Mouse (Mus musculus): ENCODE measurements at regions not wholly inside any gene's neighbourhood (a gene's known extent, or its start where the extent isn't known, plus 50 kb on each side); places are given as distances from the start of the nearest gene placed in this dataset.
A peak's percentile ranks its signal among the peaks of the same experiment; 100 is the strongest.

- peaks cover 4% of the 10 kb centered on the region for H3K4me1 ChIP-seq (ENCODE audit: control insufficient read depth, insufficient read depth, low read length)
- H3K4me3 ChIP-seq (ENCODE audit: control insufficient read depth, low read depth, low read length) = no peak overlapping the region
- H3K27me3 ChIP-seq (ENCODE audit: control insufficient read depth, insufficient read depth, low read length) = no peaks in the 10 kb centered on the region
- H3K27ac ChIP-seq (ENCODE audit: control insufficient read depth, insufficient read depth, low read depth, low read length) = no peak overlapping the region
- no peaks in the 10 kb centered on the region for H3K36me3 ChIP-seq (ENCODE audit: control insufficient read depth, insufficient read depth, low read length)
- no peak for TF ChIP-seq POLR2A (IDR thresholded peaks at IDR 0.05; ENCODE audit: control insufficient read depth, low read depth, low read length)
- TF ChIP-seq CTCF (IDR thresholded peaks at IDR 0.05; ENCODE audit: control insufficient read depth, insufficient read depth, insufficient replicate concordance, low read depth, low read length) = no peak
Measured at GRCm38 (mm10) chr2:128325097-128325421, 199.2 kb downstream of the Bcl2l11 start.

DNA sequence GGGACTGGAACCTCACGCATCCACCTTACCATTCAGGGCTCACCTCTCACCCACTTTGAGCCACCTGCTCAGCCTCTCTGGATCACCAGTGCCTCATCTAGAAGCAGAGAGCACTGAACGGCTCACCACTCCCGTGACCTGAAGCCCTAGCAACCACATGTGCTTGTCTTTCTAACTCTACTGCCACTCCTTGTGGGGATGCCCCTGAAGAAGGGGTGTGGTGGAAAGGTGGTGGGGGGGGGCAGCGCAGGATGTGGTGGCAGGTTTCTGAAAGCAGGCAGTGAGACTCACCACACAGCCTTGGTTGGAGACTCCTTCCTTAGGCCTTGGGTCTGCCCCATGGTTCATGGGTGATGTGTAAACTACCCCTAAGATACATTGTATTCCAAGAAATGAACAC is 199.6 kb downstream of the Bcl2l11 start:
- TF ChIP-seq POLR2A (IDR thresholded peaks at IDR 0.05; ENCODE audit: control insufficient read depth, low read depth, low read length) (no peak), CTCF (IDR thresholded peaks at IDR 0.05; ENCODE audit: control insufficient read depth, insufficient read depth, insufficient replicate concordance, low read depth, low read length) (no peak)
- H3K36me3 ChIP-seq (ENCODE audit: control insufficient read depth, insufficient read depth, low read length) = no peaks in the 10 kb centered on the region
- H3K27me3 ChIP-seq (ENCODE audit: control insufficient read depth, insufficient read depth, low read length) = no peaks in the 10 kb centered on the region
- peaks cover 4% of the 10 kb centered on the region for H3K4me1 ChIP-seq (ENCODE audit: control insufficient read depth, insufficient read depth, low read length)
- H3K27ac ChIP-seq (ENCODE audit: control insufficient read depth, insufficient read depth, low read depth, low read length) = no peak overlapping the region
- no peak overlapping the region for H3K4me3 ChIP-seq (ENCODE audit: control insufficient read depth, low read depth, low read length)

DNA sequence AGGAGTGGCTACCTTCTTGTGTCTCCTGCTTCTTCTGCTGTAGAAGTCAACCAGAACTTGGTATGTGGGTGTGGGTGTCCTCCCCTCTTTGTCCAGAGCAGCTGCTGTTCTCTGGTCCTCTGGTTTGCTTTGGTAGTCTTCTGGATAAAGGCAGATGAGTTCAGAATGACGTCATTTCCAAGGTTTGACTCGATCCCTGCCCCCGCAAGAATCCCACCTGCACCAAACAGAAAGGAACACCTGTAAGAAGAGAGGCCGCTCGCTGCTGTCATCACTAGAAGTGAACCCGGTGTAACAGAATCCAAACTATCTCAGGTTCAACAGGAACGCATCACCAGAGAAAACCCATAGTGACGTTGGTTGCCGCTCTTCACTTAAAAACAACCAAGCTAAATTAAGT is 205.0 kb downstream of the Bcl2l11 start:
- Histone ChIP-seq H3K4me1 (ENCODE audit: control insufficient read depth, insufficient read depth, low read length) (peaks cover 10% of the 10 kb centered on the region), H3K4me3 (ENCODE audit: control insufficient read depth, low read depth, low read length) (no peak overlapping the region), H3K27ac (ENCODE audit: control insufficient read depth, insufficient read depth, low read depth, low read length) (no peak overlapping the region), H3K27me3 (ENCODE audit: control insufficient read depth, insufficient read depth, low read length) (no peaks in the 10 kb centered on the region), H3K36me3 (ENCODE audit: control insufficient read depth, insufficient read depth, low read length) (no peaks in the 10 kb centered on the region)
- no peak for TF ChIP-seq CTCF (IDR thresholded peaks at IDR 0.05; ENCODE audit: control insufficient read depth, insufficient read depth, insufficient replicate concordance, low read depth, low read length)
- no peak for TF ChIP-seq POLR2A (IDR thresholded peaks at IDR 0.05; ENCODE audit: control insufficient read depth, low read depth, low read length)

DNA sequence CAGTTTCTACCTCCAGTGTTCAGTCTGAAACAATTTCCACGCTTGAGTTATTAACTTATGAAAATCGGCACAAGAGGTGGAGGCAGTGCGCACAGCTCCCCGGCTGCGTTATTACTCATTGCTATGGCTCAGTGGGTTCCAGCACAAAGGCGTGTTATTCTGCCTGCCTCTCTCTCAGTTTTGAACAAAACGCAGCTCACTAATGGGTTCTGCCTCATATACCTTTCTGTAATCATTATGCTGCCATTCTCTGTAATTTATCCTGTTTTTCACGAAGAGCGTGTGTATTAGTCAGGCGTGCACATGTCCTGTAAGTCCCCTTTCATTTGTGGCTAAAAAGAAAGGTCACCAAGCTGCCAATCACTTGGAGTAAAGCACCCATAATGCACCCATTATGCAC is 205.4 kb downstream of the Bcl2l11 start:
- Histone ChIP-seq H3K4me3 (ENCODE audit: control insufficient read depth, low read depth, low read length) (no peak overlapping the region), H3K27me3 (ENCODE audit: control insufficient read depth, insufficient read depth, low read length) (no peaks in the 10 kb centered on the region), H3K36me3 (ENCODE audit: control insufficient read depth, insufficient read depth, low read length) (no peaks in the 10 kb centered on the region), H3K4me1 (ENCODE audit: control insufficient read depth, insufficient read depth, low read length) (peaks cover 10% of the 10 kb centered on the region), H3K27ac (ENCODE audit: control insufficient read depth, insufficient read depth, low read depth, low read length) (no peak overlapping the region)
- TF ChIP-seq CTCF (IDR thresholded peaks at IDR 0.05; ENCODE audit: control insufficient read depth, insufficient read depth, insufficient replicate concordance, low read depth, low read length) (no peak), POLR2A (IDR thresholded peaks at IDR 0.05; ENCODE audit: control insufficient read depth, low read depth, low read length) (no peak)

DNA sequence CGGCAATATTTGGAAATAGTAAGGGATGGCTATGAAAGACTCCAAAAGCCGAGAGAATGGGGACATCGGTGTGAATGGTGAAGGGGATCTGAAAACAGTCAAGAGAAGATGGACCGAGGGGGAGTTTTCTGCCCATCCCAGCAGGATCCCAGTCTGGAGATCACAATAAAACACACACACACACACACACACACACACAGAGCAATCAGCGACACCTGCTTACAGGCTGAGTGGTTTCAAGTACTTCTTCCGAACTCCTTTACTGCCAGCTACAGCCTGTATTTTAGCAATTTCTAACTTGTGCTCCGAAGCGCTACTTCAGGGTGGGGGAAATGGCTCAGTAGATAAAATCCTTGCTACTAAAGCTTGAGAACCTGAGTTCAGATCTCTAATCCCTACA is 205.8 kb downstream of the Bcl2l11 start:
- peaks cover 10% of the 10 kb centered on the region for H3K4me1 ChIP-seq (ENCODE audit: control insufficient read depth, insufficient read depth, low read length)
- no peaks in the 10 kb centered on the region for H3K36me3 ChIP-seq (ENCODE audit: control insufficient read depth, insufficient read depth, low read length)
- no peak overlapping the region for H3K27ac ChIP-seq (ENCODE audit: control insufficient read depth, insufficient read depth, low read depth, low read length)
- H3K4me3 ChIP-seq (ENCODE audit: control insufficient read depth, low read depth, low read length) = no peak overlapping the region
- TF ChIP-seq POLR2A (IDR thresholded peaks at IDR 0.05; ENCODE audit: control insufficient read depth, low read depth, low read length) (no peak), CTCF (IDR thresholded peaks at IDR 0.05; ENCODE audit: control insufficient read depth, insufficient read depth, insufficient replicate concordance, low read depth, low read length) (no peak)
- no peaks in the 10 kb centered on the region for H3K27me3 ChIP-seq (ENCODE audit: control insufficient read depth, insufficient read depth, low read length)

DNA sequence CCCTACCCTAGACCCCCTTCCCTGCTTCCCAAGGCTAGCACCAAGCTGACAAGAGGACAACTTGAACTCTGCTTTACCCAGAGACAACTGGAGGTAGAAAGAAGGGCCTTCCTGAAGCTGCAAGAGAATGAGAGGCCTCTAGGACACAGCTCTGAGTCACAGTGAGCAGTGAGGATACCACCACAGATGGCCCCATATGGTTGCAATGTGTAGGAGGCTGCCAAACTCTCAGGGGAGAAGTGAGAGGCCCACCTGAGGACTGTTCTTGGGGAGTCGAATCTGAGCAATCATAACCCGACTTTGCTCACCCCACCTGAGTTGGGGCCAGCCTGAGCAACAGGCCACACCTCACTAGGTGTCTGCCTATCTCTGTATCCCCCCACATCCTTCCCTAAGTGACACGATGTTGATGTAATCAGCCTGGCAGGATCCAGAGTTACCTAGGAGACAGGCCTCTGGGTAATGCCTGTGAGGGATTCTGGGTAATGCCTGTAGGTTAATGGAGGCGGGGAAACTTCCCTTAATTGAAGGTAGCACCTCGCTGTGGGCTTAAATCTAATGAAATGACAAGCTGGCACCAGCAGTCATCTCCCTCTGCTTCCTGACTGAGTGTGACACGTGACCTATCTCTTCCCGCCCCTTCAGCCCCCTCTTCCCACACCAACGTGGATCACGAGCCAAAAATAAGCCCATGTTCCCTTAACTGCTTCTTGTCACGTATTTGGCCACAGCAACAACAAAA is 207.7 kb downstream of the Bcl2l11 start:
- Histone ChIP-seq H3K4me3 (ENCODE audit: control insufficient read depth, low read depth, low read length) (peak overlapping the region; percentile 24), H3K36me3 (ENCODE audit: control insufficient read depth, insufficient read depth, low read length) (no peaks in the 10 kb centered on the region), H3K4me1 (ENCODE audit: control insufficient read depth, insufficient read depth, low read length) (peaks cover 10% of the 10 kb centered on the region), H3K27me3 (ENCODE audit: control insufficient read depth, insufficient read depth, low read length) (no peaks in the 10 kb centered on the region), H3K27ac (ENCODE audit: control insufficient read depth, insufficient read depth, low read depth, low read length) (no peak overlapping the region)
- TF ChIP-seq CTCF (IDR thresholded peaks at IDR 0.05; ENCODE audit: control insufficient read depth, insufficient read depth, insufficient replicate concordance, low read depth, low read length) = no peak
- TF ChIP-seq POLR2A (IDR thresholded peaks at IDR 0.05; ENCODE audit: control insufficient read depth, low read depth, low read length) = no peak

DNA sequence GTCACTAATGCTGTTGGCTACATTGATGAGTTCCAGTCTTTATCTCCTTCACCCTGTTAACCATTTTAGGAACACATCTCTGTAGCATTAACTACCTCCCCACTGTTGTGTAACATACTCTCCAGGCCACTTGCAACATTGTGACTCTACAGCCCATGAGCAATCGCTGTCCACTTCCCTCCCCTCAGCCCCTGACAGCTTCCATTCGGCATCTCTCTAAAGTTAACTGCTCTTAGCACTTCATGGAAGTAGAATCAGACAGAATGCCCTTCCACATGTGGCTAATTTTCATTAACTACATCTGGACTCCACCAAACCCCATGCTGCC is 208.3 kb downstream of the Bcl2l11 start:
- Histone ChIP-seq H3K4me3 (ENCODE audit: control insufficient read depth, low read depth, low read length) (no peak overlapping the region), H3K36me3 (ENCODE audit: control insufficient read depth, insufficient read depth, low read length) (no peaks in the 10 kb centered on the region), H3K4me1 (ENCODE audit: control insufficient read depth, insufficient read depth, low read length) (peaks cover 10% of the 10 kb centered on the region), H3K27me3 (ENCODE audit: control insufficient read depth, insufficient read depth, low read length) (no peaks in the 10 kb centered on the region), H3K27ac (ENCODE audit: control insufficient read depth, insufficient read depth, low read depth, low read length) (no peak overlapping the region)
- no peak for TF ChIP-seq POLR2A (IDR thresholded peaks at IDR 0.05; ENCODE audit: control insufficient read depth, low read depth, low read length)
- no peak for TF ChIP-seq CTCF (IDR thresholded peaks at IDR 0.05; ENCODE audit: control insufficient read depth, insufficient read depth, insufficient replicate concordance, low read depth, low read length)
